Mouse (Mus musculus) common myeloid progenitor, adult 5-6 weeks (primary cell): Measurements from ENCODE around the gene Ajm1. TPM values are rescaled to one million over a fixed set of nuclear protein-coding genes. Genes with fewer than 3 reads are reported as not detected.
"Not testable (repeated sequence)": the region's sequence is repeated elsewhere in the genome, so short reads cannot be mapped to it uniquely, and the experiment has no call there.

ENCODE experiments used
- ATAC-seq: replicated peaks from 2 replicates; pipeline ENCODE4 v1.8.0; 2016; ENCODE audit warnings: low read depth, mild to moderate bottlenecking, moderate TSS enrichment, inconsistent platforms; ENCODE audit not compliant: poor library complexity, severe bottlenecking
- total RNA-seq: library from RNA; stranded (forward); fragments of 200-1000, 187-1606 nt; gene quantifications from 2 replicates; pipeline ENCODE4 v1.2.3, GENCODE M21; 2017

The Ajm1 gene
- total RNA-seq, 1 experiment from 2014 or later, result 0.55 TPM

DNA sequence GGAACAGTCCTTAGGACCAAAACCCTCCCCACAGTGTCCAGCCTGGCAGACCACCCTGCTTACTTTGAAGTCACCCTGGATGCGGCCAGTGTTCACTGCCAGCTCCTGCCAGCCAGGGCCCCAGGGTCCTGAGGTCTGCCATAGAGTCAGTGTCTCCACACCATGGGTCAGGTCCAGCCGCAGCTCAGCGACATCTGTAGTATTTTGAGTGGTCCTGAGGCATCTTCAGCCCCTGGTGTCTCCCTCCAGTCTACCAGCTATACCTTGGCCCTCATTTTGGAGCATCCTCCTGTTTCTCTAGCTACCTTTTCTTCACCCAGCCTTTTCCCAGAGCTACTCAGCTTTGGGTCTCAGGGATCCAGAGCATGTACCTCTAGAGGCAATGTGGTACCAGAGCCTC, 12.2 kb downstream of the Ajm1 start:
- no peak for ATAC-seq

DNA sequence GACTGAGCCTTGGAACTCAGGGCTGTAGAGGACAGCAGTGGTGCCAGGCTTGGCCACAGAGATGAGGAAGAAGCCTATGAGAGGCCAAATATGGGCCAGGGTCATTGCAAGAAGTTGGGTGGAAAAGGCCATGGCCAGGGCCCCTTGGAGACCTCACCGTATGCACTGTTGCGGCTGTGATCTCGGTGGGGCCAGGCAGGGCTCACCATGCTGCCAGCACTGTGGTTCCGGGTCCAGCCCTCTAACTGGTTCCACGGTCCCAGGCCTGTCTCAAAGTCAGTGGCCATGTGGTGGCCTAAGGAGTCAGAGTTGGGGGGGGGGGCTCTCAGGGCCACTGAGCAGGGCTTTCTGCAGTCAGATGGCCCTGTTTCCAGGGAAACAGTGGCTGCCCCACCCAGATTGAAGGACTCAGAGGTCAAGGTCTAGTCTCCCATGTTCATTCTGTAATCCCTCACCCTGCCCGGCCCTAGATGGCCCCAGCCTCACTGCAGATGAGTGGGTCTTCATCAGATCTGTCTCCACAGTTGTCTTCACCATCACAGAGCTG, 13.0 kb downstream of the Ajm1 start:
- ATAC-seq, result no peak

DNA sequence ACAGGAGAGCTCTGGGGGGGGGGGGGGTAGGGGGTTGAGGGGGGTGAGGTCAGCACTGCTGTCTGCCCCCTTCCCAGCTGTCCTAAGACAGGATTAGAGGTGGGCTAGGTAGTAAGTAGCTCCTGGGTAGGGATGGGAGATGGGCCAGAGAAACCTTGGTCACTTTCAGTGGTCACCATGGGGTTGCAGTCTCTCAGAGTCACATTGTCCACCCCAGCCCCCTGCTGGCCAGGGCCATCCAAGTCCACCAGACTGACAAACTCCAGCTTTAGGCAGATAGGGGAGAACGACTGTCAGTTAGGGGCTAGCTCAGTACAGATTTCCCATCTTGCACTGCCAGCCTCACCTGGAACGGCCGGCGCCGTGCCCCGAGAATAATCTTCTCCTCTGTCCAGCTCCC, 15.0 kb downstream of the Ajm1 start:
- no peak for ATAC-seq

DNA sequence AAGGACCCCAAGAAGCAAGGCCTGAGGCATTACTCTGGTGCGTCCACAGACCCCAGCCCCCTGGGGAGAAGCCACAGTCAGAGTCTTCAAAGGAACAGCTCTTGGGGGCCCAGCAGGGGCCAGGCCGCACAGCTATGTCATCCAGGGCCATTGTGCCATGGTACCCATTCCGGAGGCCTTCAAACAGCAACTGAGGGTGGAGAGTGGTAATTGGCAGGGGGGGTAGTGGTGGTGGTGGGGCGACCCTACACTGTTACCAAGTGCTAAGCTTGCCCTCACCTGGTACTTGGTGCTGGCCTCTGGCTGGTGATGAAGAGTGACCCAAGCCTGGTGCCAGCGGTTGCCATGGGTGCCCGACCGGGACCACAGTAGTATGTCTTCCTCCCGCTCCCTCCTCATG, 15.8 kb downstream of the Ajm1 start:
- ATAC-seq, result no peak

DNA sequence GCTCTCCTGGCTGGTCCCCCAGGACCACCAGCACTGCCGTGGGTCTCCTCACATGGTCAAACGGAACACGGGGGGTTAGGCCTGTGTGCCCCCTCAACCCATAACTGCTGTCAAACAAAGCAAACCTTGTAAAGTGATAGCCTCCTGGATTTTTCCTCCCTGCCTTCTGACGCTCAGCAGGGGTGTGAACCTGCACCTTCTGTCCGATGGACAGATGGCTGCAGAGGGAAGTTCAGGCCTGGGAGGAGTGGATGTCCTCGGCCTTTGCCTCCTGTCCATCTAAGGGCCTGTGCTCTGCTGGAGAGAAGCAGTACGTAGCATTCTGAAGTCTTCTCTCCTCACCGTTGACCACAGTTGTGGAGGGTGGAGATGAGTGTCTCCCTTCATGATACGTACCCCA, 19.6 kb downstream of the Ajm1 start:
- no peak for ATAC-seq

DNA sequence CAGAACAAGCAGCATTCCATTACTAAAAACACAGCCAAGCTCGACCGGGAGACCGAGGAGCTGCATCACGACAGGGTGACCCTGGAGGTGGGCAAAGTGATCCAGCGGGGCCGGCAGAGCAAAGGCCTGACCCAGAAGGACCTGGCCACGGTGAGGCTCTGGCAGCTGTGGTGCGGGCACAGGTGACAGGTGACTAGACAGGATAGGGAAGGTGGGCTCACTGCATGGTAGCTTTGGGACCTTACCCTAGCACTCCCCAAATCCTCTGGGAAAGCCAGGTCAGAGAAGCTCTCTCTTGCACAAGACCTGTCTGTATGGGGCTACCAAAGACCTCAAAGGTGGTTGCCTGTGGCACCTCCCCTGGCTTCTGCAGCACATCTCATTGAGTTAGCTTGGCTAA, 21.0 kb downstream of the Ajm1 start:
- no peak for ATAC-seq

DNA sequence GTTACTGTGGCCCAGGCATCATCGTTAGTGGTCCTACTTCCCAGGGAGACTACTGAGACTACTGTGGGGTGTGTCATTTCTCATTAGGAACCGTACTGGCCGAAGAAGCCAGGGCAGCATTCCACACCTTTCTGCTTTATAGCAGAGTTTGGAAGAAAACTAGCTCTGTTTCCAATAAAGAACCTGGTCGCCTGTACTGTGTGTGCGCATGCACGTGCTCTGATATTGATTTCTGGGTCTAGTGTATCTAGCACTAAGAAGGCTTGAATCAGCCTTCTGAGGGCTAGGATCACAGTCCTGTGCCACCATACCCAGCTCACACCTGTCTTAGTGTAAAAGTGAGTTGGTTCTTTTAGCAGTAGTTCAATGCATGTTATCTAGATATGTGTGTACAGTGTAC, 22.8 kb downstream of the Ajm1 start:
- ATAC-seq, result no peak

DNA sequence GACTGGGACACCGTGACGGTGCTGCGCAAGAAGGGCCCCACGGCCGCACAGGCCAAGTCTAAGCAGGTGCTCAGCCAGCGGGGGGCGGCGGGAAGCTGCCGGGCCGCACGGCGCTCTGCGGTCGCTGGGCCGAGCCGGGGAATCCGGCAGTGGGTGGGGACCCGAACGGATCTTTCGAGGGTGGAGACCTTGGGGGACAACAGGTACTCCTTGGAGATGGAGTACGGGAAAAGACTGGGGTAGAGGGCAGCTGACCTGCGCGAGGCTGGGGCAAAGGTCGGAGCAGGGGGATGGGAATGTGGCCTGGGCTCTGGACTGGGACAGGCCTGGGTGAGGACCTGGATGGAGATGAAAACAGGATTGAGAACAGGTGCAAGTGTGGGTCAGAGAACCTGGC, 23.6 kb downstream of the Ajm1 start:
- ATAC-seq, result peak; percentile 9; the same call in 1 of the 2 replicates

DNA sequence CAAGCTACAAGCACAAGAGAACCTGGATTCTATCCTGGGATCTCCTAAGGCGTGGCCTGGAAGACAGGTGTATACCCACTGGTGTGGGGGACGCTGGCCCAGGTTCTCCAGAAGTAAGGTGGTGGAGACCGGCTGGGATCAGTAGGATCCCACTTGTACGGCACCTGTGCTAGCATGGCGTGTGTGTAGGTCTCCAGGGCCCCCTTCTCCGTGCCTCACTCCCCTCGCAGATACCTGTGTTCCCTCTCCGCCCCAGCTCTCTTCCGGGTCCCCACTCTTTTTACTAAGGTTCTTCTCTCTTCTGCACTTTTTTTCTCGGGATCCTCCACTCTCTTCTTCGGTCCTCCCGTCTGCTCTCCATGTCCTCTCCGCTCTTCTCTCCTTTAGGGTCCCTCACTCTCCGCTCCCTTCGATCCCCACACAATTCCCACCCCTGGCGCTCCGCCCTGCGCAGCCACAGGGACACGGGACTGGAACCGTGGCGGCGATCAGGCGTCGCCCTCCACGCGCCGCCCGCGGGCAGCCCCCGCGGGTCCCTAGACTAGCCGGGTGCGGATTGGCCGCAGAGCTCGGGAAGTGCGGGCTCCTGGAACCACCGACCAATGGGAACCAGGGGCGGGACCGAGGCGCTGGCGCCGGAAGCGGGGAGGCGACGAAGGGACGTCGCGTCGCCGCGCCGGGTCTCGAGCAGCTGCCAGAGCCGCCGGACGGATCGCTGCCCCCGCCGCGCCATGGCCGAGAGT, 24.2 kb downstream of the Ajm1 start, which contains the start of gene Edf1:
Gene Edf1, plus strand, starts transcription at position 627 of the 743 bp plus-strand sequence.
- peak; percentile 97 for ATAC-seq

DNA sequence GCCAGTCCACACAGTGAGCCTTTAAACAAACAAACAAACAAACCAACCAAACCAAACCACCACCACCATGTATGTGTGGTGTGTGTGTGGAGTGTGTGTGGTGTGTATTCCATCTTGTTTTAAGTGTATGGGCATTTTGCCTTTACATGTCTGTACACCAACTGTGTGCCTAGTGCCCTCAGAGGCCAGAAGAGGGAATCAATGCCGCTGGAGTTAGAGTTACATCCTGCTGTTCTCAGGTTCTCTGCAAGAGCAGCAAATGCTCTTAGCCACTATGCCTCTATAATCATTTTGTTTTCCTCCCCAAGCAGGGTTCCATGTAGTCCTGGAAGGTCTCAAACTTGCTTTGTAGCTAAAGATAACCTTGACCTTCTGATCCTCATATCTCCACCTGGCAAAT, 25.3 kb downstream of the Ajm1 start:
- no peak for ATAC-seq

DNA sequence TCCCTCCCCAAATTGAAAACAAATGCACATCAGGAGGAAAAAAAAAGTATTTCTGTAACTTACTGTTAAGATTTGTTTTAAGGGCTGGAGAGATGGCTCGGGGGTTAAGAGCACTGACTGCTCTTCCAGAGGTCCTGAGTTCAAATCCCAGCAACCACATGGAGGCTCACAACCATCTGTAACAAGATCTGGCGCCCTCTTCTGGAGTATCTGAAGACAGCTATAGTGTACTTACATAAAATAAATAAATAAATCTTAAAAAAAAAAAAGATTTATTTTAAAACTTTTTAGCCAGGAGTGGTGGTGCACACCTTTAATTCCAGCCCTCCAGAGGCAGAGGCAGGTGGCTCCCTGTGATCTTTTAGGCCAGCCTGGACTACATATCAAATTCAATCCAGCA, 26.1 kb downstream of the Ajm1 start:
- not testable (repeated sequence) for ATAC-seq

DNA sequence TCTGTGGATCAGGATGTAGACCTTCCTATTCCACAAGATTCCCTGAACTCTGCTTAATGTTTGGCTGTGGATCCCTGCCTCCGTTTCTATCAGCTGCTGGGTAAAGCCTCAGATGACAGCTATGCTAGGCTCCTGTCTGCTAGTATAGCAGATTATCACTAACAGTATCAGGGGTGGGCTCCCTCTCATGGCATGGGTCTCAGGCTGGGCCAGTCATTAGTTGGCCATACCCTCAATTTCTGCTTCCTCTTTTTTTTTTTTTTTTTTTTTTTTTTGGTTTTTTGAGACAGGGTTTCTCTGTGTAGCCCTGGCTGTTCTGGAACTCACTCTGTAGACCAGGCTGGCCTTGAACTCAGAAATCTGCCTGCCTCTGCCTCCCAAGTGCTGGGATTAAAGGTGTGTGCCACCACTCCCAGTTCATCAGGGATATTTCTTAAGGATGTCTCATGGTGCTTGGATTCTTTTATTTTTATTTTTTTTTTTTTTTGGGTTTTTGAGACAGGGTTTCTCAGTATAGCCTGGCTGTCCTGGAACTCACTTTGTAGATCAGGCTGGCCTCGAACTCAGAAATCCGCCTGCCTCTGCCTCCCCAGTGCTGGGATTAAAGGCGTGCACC, 28.3 kb downstream of the Ajm1 start:
- ATAC-seq, result not testable (repeated sequence)

DNA sequence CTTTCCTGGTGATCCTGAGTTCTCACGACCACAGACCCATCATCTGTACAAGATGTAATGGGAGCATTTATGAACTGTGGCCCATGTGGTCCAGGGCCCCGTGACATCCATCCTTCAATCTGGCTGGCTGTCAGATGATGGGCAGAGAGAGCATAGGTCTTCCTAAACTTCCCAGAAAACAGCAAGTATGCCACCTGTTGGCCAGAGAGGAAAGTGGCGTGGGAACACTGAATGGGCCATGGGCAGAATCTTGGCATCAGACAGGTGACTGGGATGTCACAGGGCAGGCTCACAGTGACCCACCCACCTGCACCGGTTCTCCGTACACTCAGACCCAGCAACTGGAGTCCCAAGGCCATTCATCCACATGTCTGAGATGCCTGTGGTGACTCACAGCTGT, 30.4 kb downstream of the Ajm1 start:
- no peak; the same call in 1 of the 2 replicates for ATAC-seq

DNA sequence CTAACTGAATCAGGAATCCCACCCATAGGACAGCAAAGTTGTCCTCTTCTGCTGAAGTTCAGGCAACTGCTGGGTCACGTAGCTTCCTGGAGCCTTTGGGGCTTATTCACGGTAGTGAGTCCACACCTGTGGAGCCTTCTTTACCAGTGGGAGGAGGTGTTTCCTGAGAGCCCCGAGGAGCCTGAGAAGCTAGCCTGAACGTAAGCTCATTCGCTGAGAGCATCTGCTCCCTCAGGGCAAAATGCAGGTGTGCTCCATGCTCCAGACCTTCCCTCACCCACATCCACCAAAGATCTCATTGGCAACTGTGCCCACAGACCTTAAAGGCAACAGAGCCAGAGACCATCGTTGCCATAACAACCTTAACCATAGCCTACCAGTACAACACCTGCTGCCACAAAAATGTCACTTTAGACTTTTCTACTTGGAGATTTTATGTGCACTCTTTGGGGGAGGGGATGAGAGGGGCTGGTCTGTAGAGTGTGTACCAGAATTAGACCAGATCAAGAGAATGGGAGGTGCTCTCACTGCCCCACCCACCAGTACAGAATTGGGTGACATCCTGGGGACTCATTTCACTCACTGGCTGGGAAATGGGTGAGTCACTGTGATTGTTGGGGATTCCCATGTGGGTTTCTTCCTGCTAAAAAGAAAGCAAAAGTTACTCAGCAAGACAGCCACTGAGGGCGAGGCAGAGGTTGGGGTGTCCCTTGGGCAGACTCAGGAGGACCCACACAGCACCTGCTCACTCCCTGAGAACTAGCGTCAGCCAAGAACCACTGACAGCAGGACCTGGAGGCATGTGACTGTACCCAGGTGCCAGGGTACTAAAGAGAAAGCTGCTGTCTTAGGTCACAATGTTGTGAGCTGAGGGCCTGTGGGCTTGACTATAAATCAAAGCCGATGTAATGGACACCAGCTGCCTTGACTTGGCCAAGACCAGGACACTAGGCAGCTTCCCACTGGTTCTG, 32.3 kb downstream of the Ajm1 start:
- no peak for ATAC-seq

DNA sequence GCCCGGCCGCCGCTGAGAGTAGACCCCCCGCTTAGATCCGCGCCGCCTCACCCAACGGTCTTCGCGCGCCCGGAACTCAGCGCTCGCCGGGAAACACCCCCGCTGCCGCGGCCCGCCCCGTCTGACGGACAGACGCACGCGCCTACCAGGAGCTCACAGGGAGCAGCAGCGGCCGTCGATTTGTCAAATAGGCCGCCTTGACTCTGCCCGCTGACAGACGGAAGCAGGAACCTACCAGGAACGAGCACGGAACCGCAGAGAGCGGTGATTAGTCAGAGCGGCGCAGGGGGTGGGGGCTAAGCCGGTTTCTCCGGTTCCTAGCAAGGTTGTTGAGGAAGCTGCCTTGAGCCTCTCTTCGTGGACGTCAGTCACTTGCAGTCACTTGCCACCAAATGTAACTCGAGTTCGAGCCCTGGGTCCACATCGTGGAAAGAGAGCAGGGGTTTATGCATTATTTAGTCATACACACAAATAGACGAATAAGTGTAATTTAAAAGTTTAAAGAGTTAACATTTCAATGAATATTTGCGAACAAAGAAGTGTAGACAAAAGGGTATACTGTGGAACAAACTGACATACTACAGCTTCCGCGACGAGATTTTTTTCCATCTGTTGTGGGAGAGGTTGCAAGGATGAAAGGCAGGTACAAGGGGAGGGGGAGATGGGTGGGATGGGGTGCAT, 34.6 kb downstream of the Ajm1 start, which contains the start of gene Traf2:
Gene Traf2, minus strand, starts transcription at position 130 of the 681 bp plus-strand sequence.
- peak; percentile 99 for ATAC-seq

DNA sequence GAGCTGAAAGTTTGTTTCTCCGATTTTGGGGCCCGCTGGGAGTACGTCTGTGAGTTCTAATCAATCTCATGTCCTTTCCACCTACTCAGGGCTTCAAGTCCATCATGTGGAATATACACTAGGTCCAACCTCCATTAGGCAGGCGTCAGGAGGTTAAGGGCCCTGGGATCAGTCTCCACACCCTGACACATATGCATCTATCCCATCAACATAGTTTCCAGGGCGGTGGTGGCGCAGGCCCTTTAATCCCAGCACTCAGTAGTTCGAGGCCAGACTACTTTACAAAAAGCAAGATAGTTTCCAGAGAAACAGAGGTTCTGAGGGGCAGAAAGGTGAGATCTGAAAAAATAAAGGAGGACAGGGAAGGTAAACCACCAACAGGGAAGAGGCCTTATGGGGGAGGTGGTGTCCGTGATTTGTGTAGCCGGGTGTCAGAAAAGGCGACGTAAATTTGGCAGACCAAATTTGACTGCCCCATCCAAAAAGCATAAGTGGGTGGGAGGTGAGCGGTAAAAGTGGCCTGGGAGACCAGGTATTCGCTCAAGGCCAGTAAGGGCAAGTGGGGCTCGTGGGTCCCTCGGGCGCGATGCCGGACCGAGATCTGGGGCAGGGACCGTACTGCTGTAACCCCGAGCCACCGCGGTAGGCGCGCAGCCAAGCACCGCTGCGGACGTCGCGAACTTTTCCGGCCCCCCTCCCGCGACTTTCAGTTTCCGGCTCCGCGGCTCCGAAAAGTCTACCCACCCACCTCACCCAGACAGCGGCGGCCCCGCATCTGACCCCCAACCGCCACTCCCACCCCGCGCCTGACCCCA, 35.4 kb downstream of the Ajm1 start:
- peak; percentile 26; the same call in 1 of the 2 replicates for ATAC-seq

DNA sequence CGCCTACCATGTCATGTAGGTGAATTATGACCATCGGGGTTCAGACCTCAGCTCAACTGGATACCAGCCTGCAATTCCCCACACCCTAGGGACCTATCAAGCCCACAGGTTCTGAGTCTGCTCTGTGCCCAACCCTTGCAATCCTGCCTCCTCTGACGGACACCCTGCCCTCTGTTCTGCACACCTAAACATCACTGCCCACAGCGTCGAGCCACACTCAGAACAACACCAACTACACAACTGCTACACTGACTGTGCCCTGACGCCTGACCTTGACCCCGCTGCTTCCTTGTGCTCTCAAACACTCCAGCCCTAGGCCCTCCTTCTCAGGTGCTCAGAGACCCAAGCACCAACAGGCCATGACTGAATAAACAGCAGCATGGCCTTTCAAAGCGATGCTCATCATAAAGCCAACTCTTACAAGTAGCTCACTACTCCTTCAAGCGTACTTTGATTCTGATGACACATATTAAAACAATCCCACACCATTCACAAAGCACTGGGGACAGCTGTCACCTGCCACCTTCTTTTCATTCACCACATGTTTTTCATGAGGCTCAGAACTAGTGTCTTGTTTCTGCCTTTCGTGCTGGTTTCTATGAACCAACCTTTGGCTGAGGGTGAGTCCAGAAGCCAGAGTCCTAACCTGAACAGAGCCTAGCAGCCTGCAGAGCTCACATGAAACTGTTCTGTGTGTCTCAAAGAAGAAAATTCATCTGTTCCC, 39.8 kb downstream of the Ajm1 start:
- ATAC-seq, result no peak

DNA sequence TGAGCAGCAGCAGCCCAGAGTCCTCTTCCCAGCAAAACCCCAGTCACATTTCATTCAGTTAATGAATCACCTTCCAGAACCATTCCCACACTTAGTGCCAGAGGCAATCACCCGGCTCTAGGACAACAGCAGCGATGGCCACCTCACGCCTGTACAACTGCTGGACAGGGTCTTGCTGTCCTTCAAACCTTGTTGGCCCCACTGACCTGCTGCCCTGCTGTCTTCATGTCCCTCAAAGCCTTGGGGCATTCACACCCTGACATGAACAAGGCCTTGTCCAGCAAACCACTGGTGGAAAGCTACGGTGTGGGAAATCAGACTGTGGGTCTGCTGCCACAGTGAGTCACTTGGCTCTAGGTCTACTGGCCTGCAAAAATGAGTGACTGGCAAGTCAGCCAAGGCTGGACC, 41.0 kb downstream of the Ajm1 start:
- no peak for ATAC-seq
